Mouse (Mus musculus): ENCODE data around the gene Gm3383.
"Not testable (repeated sequence)": the region's sequence is repeated elsewhere in the genome, so short reads cannot be mapped to it uniquely, and the experiment has no call there.

The Gm3383 gene

DNA sequence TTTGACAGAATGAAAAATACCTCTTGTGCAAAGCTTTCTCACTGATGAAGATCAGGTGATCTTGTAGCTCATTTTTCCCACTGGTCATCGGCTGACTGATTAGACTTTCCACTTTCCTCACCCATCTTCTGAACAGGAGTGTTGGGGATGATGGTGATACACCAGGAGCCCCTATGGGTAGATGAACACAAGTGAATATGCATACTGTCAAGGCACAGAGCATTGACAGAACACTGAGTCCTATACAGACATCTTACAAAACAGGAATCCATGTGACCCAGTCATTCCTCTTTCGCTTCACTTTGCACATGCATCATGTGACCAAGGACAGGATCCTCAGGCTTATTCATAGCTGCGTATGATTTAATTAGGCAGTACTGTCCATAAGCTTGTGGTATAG, at the start of gene Gm3383:
Gene Gm3383, minus strand, starts transcription at position 101 of the 400 bp plus-strand sequence.
- not testable (repeated sequence) for DNase-seq (ENCODE audit: low spot score in 2 of 2)

DNA sequence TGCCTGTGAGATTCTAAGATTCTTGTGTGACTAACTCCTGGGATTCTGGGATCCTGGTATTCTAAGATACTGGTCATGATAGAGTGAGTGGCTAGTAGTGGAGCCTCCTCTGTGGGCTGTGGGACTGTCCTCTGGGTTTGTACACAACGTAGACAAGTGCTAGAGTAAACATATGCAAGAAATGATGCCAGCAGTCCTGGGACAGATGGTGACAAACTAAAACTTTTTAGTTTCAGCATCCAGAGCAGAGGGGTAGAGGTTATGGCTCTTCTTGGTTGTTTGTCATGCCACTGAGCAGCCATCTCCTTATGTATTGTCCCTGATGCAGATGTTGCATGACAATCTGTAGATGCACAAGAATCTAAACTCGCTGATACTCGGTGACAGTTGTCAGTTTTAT, 48.1 kb upstream of the Gm3383 start:
- DNase-seq (ENCODE audit: low spot score in 2 of 2), result not testable (repeated sequence)

DNA sequence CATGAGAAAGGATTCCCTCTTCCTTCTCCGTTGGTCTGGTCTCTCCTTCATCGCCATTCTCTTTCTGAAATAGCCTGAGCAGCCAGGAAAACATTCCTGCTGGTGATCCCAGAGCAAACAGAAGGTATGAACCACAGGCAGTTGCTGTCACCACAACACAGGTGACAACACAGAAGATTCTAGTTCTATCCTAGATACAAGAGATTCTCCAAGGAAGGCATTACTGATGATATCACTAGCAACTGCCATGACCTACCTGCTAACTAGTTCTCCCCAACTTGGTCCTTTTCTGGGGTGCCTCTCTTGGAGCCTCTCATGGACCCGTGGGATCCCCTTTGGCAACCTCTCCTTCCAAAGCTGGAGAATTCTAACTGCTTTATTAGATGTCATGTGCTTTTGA, 22.4 kb upstream of the Gm3383 start, which contains the start of gene Gm3424:
Gene Gm3424, minus strand, starts transcription at position 101 of the 400 bp plus-strand sequence.
- not testable (repeated sequence) for DNase-seq (ENCODE audit: low spot score in 2 of 2)

DNA sequence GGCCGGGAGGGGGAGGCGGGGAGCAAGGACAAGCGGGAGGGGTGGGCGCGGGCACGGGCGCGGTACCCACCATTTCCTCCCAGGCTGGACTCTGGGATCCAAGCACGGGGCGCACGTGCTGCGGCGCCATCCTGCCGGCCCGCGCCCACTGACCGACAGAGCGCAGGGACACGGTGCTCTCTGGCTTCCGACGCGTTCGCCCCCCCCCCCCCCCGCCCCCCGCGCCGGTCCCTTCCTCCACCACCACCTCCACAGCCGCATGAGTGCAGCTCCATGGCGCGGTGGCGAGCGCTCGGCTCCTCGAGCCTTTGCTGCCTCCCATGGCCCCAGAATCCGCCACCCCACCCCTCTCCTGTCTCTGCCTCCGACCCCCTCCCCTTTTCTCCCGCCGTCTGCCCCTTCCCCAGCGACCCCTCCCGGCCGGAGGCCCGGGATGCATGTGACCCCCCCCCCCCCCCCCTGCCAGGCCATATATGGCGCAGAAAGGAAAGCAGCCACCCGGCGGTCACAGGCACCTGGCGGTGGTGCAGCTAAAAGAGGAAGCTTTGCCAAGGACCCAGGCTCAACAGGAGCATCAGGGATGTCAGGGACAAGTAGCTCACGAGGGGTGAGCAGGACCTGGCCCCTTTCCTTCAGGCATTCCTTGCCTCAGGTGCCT, 5.0 kb upstream of the Gm3383 start:
- DNase-seq (ENCODE audit: low spot score in 2 of 2), result not testable (repeated sequence)

DNA sequence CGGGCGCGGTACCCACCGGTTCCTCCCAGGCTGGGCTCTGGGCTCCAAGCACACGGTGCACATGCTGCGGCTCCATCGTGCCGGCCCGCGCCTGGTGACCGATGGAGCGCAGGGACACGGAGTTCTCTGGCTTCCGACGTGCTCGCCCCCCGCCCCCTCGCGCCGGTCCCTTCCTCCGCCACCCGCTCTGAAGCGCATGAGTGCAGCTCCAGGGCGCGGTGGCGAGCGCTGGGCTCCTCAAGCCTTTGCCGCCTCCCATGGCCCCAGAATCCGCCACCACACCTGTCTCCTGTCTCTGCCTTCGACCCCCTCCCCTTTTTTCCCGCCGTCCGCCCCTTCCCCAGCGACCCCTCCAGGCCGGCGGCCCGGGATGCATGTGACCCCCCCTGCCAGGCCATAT, 66.3 kb downstream of the Gm3383 start, which contains the start of gene Gm3373:
Gene Gm3373, minus strand, starts transcription at position 101 of the 400 bp plus-strand sequence.
- DNase-seq (ENCODE audit: low spot score in 2 of 2), result not testable (repeated sequence)

DNA sequence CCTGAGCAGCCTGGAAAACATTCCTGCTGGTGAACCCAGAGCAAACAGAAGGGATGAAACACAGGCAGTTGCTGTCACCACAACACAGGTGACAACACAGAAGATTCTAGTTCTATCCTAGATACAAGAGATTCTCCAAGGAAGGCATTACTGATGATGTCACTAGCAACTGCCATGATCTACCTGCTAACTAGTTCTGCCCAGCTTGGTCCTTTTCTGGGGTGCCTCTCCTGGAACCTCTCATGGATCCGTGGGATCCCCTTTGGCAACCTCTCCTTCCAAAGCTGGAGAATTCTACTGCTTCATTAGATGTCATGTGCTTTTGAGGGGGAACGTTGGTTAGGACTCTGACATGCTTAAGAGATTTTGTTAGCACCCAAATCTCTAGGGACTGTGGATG, 120.4 kb downstream of the Gm3383 start, which contains the start of gene Gm9603:
Gene Gm9603, minus strand, starts transcription at position 101 of the 400 bp plus-strand sequence.
- not testable (repeated sequence) for DNase-seq (ENCODE audit: low spot score in 2 of 2)

DNA sequence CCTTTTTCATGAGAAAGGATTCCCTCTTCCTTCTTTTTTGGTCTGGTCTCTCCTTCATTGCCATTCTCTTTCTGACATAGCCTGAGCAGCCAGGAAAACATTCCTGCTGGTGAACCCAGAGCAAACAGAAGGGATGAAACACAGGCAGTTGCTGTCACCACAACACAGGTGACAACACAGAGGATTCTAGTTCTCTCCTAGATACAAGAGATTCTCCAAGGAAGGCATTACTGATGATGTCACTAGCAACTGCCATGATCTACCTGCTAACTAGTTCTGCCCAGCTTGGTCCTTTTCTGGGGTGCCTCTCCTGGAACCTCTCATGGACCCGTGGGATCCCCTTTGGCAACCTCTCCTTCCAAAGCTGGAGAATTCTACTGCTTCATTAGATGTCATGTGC, 174.9 kb downstream of the Gm3383 start, which contains the start of gene Gm8265:
Gene Gm8265, minus strand, starts transcription at position 101 of the 400 bp plus-strand sequence.
- DNase-seq (ENCODE audit: low spot score in 2 of 2), result not testable (repeated sequence)
